Mouse (Mus musculus): ENCODE results near the gene Ttll12.
A peak's percentile ranks its signal among the peaks of the same experiment; 100 is the strongest.

DNA sequence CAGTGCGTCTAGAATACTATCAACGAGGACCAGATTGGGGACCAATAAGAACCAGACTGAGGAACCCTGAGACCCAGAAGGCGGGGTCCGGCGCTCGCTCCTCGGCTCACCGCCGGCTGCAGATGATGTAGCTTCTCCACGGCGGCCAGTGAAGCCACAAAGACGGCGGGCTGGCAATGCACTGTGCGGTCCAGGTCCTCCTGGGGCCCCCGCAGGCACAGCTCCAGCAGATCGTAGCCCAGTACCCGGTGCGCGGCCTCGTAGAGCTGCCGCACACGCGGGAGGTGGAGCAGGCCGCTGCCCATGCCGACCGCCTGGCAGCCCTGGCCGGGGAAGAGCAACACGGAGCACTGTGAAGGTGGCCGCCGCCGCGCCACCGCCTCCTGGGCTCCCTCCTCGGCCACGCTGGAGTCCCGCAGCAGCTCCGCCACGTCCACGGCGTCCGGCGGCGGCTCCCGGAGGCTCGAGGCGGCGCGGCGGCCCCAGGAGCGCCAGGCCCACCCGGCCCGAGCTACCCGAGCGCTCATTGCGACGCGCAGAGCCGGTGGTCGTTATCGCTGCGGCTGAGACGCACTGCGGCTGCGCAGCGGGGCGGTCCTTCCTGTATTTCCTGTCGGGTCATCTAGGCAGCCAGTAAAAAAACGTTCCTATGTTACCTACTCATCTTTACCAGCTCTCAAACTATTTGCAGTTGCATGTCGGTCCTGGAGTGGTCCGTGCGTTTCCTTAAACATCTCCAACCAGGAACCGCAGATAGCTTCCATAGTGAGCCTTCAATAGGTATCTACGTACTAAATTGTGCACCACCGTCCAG, 39.6 kb downstream of the Ttll12 start:
- TF ChIP-seq CTCF (IDR thresholded peaks at IDR 0.05; ENCODE audit: low read depth, low read length) (no peak), POLR2A (IDR thresholded peaks at IDR 0.05; ENCODE audit: extremely low read depth, insufficient read depth, low read length) (peak; percentile 84)
